Mouse (Mus musculus): ENCODE data around the gene Trim17. TPM values are rescaled to one million over a fixed set of nuclear protein-coding genes. Genes with fewer than 3 reads are reported as not detected.
A peak's percentile ranks its signal among the peaks of the same experiment; 100 is the strongest.

Trim17 gene
- polyA plus RNA-seq, 1 experiment from 2014 or later: 0.25 TPM

GRCm38 (mm10) chr11:58990794-58991193 is 36.3 kb downstream of the Trim17 start:
- H3K9me3 ChIP-seq (replicated peaks): no peaks in the 10 kb centered on the region
- H3K4me3 ChIP-seq: no peak overlapping the region
- 90% methylated on average over 9 of the region's 9 CpGs for WGBS
- no peak for DNase-seq (ENCODE audit: low spot score)
- H3K4me1 ChIP-seq: peaks cover 13% of the 10 kb centered on the region
- peaks cover 30% of the 10 kb centered on the region for H3K27me3 ChIP-seq (ENCODE audit: low read depth, poor library complexity, severe bottlenecking)
- peaks cover 57% of the 10 kb centered on the region for H3K36me3 ChIP-seq
- H3K27ac ChIP-seq (replicated peaks): no peak overlapping the region

DNA sequence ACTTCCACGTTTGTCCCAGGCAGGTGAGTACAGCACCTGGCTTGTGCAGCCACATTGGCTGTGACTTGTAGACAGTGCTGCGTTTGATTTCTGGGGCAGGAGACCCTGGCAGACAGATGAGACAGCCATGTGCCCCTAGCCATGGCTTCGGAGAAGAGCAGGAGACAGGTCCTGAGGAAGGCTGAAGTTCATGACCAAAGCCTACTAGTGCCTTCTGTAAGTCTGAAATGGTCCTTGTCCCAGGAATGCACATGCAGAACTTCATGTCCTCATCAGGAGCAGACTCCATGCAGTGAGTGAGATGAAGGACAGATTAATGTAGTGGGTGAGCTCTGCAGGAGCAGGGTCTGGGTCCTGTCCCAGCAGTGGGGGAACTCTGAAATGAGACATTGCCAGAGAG is 37.4 kb downstream of the Trim17 start:
- Histone ChIP-seq H3K4me1 (peaks cover 15% of the 10 kb centered on the region), H3K27ac (replicated peaks) (no peak overlapping the region), H3K9me3 (replicated peaks) (no peaks in the 10 kb centered on the region), H3K27me3 (ENCODE audit: low read depth, poor library complexity, severe bottlenecking) (peaks cover 41% of the 10 kb centered on the region), H3K36me3 (peaks cover 46% of the 10 kb centered on the region), H3K4me3 (no peak overlapping the region)
- WGBS: 84% methylated on average over 3 of the region's 3 CpGs
- no peak for DNase-seq (ENCODE audit: low spot score)

- Histone ChIP-seq H3K36me3 (peaks cover 33% of the 10 kb centered on the region), H3K27ac (replicated peaks) (no peak overlapping the region), H3K4me3 (no peak overlapping the region), H3K4me1 (peaks cover 15% of the 10 kb centered on the region), H3K9me3 (replicated peaks) (no peaks in the 10 kb centered on the region), H3K27me3 (ENCODE audit: low read depth, poor library complexity, severe bottlenecking) (peaks cover 53% of the 10 kb centered on the region)
- no peak for DNase-seq (ENCODE audit: low spot score)
- 82% methylated on average over 6 of the region's 6 CpGs for WGBS
Measured at GRCm38 (mm10) chr11:58993091-58993670, 38.7 kb downstream of the Trim17 start.

- H3K36me3 ChIP-seq: peaks cover 21% of the 10 kb centered on the region
- peaks cover 55% of the 10 kb centered on the region for H3K27me3 ChIP-seq (ENCODE audit: low read depth, poor library complexity, severe bottlenecking)
- H3K4me3 ChIP-seq: peak overlapping the region; percentile 52
- H3K9me3 ChIP-seq (replicated peaks): no peaks in the 10 kb centered on the region
- H3K27ac ChIP-seq (replicated peaks): peak overlapping the region; percentile 57; the same call in 1 of the 2 replicates
- DNase-seq (ENCODE audit: low spot score): peak; percentile 63
- peaks cover 15% of the 10 kb centered on the region for H3K4me1 ChIP-seq
- under 1% methylated on average over 35 of the region's 35 CpGs for WGBS
Measured at GRCm38 (mm10) chr11:58994337-58994826, 39.9 kb downstream of the Trim17 start.

- H3K27me3 ChIP-seq (ENCODE audit: low read depth, poor library complexity, severe bottlenecking): peaks cover 55% of the 10 kb centered on the region
Measured at GRCm38 (mm10) chr11:58995061-58995806, 40.7 kb downstream of the Trim17 start.

DNA sequence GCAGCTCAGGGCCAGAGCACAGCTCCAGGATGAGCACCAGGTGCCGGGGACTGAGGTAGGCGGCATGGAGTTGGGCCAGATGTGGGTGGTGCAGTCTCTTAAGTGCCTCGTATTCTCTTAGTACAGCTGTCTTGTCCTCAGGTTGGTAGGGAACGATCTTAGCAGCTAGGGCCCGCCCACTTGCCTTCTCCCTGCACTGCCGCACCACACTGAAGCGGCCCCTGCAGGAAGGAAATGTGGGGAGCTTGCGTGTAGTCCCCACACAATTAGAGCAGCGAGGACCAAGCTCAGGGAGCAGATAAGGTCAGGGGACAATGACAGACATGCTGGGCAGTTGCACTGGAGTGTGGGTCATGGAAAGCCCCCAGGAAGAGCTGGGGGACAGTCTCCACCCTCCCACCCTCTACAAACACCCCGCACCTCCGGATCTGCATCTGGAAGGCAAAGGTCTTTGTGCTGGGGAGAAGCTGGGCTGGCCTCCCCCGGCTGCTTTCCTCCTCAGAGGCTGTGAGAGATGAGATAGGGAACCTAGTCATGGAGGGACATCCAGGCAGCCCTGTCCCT is 41.4 kb downstream of the Trim17 start:
- H3K27me3 ChIP-seq (ENCODE audit: low read depth, poor library complexity, severe bottlenecking): peaks cover 55% of the 10 kb centered on the region
- H3K36me3 ChIP-seq: peaks cover 6% of the 10 kb centered on the region
- 46% methylated on average over 12 of the region's 12 CpGs for WGBS
- H3K27ac ChIP-seq (replicated peaks): no peak overlapping the region
- DNase-seq (ENCODE audit: low spot score): no peak
- H3K4me3 ChIP-seq: no peak overlapping the region
- H3K9me3 ChIP-seq (replicated peaks): no peaks in the 10 kb centered on the region
- peaks cover 15% of the 10 kb centered on the region for H3K4me1 ChIP-seq

More at GRCm38 (mm10) chr11:58995061-58995806, 40.7 kb downstream of the Trim17 start:
- DNase-seq (ENCODE audit: low spot score): no peak
- no peak overlapping the region for H3K4me3 ChIP-seq
- WGBS: 77% methylated on average over 9 of the region's 9 CpGs
- H3K27ac ChIP-seq (replicated peaks): no peak overlapping the region
- H3K36me3 ChIP-seq: peaks cover 12% of the 10 kb centered on the region
- H3K9me3 ChIP-seq (replicated peaks): no peaks in the 10 kb centered on the region
- H3K4me1 ChIP-seq: peaks cover 15% of the 10 kb centered on the region

GRCm38 (mm10) chr11:58997541-58997940 is 43.1 kb downstream of the Trim17 start:
- H3K4me1 ChIP-seq: peaks cover 15% of the 10 kb centered on the region
- no peaks in the 10 kb centered on the region for H3K9me3 ChIP-seq (replicated peaks)
- no peak for DNase-seq (ENCODE audit: low spot score)
- H3K27ac ChIP-seq (replicated peaks): no peak overlapping the region
- no peak overlapping the region for H3K4me3 ChIP-seq
- H3K36me3 ChIP-seq: no peaks in the 10 kb centered on the region
- H3K27me3 ChIP-seq (ENCODE audit: low read depth, poor library complexity, severe bottlenecking): peaks cover 55% of the 10 kb centered on the region
- 88% methylated on average over 5 of the region's 5 CpGs for WGBS

DNA sequence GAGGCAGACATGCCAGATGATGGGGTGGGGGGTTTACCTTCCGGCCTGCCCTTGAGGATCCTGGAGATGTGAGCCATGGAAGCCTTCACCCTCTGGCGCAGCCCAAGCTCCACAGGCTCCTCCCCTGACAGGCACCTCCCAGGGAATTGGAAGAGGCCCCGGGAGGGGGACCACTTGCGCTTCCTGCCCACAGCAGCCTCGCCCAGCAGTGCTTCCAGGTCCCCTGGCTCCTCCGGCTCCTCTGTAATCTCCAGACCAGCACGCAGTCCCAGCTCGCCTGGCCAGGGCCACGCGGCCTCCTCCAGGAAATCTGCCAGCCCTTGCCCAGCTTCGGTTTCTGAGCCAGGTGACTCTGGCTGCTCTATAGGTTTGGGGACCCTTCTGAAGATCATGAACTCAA is 44.7 kb downstream of the Trim17 start:
- 65% methylated on average over 11 of the region's 11 CpGs for WGBS
- DNase-seq (ENCODE audit: low spot score): no peak
- no peak overlapping the region for H3K27ac ChIP-seq (replicated peaks)
- H3K27me3 ChIP-seq (ENCODE audit: low read depth, poor library complexity, severe bottlenecking): peaks cover 41% of the 10 kb centered on the region
- H3K36me3 ChIP-seq: no peaks in the 10 kb centered on the region
- no peak overlapping the region for H3K4me3 ChIP-seq
- peaks cover 12% of the 10 kb centered on the region for H3K4me1 ChIP-seq
- H3K9me3 ChIP-seq (replicated peaks): no peaks in the 10 kb centered on the region

- no peak overlapping the region for H3K27ac ChIP-seq (replicated peaks)
- H3K27me3 ChIP-seq (ENCODE audit: low read depth, poor library complexity, severe bottlenecking): peaks cover 34% of the 10 kb centered on the region
- H3K9me3 ChIP-seq (replicated peaks): no peaks in the 10 kb centered on the region
- DNase-seq (ENCODE audit: low spot score): no peak
- peaks cover 5% of the 10 kb centered on the region; the same call in 1 of the 2 replicates for H3K4me1 ChIP-seq
- no peaks in the 10 kb centered on the region for H3K36me3 ChIP-seq
- WGBS: 83% methylated on average over 6 of the region's 6 CpGs
- no peak overlapping the region for H3K4me3 ChIP-seq
Measured at GRCm38 (mm10) chr11:58999830-59000229, 45.3 kb downstream of the Trim17 start.

GRCm38 (mm10) chr11:59000635-59001034 is 46.1 kb downstream of the Trim17 start:
- Histone ChIP-seq H3K9me3 (replicated peaks) (no peaks in the 10 kb centered on the region), H3K36me3 (no peaks in the 10 kb centered on the region), H3K4me3 (no peak overlapping the region), H3K27ac (replicated peaks) (no peak overlapping the region), H3K4me1 (peaks cover 3% of the 10 kb centered on the region; the same call in 1 of the 2 replicates), H3K27me3 (ENCODE audit: low read depth, poor library complexity, severe bottlenecking) (peaks cover 26% of the 10 kb centered on the region)
- WGBS: 90% methylated on average over 21 of the region's 21 CpGs
- DNase-seq (ENCODE audit: low spot score): no peak

GRCm38 (mm10) chr11:59002327-59003079 is 48.0 kb downstream of the Trim17 start:
- no peak for DNase-seq (ENCODE audit: low spot score)
- 80% methylated on average over 7 of the region's 7 CpGs for WGBS
- Histone ChIP-seq H3K4me3 (no peak overlapping the region), H3K4me1 (no peaks in the 10 kb centered on the region), H3K9me3 (replicated peaks) (no peaks in the 10 kb centered on the region), H3K36me3 (no peaks in the 10 kb centered on the region), H3K27me3 (ENCODE audit: low read depth, poor library complexity, severe bottlenecking) (0 out of 2 replicates have a peak, but pooled peaks cover 8% of the 10 kb centered on the region), H3K27ac (replicated peaks) (no peak overlapping the region)

DNA sequence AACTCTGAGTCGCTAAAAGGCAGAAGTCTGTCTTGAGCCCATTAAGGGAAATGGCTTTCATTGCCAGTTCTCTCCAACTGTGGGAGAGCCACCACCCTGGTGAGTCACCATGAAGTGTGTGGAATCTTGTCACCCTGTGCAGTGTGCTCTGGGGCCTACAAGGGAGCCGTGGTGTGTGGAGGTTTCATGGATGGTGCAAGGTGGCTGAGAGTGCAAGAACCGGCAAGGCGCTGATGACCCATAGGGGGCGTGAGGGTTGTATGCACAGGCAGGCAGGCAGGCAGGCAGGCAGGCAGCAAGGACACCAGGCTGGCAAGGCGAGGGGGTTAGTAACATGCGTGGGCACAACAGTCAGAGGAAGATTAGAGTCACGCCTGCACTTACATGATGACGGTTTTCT is 60.6 kb downstream of the Trim17 start:
- Histone ChIP-seq H3K27ac (replicated peaks) (no peak overlapping the region), H3K9me3 (replicated peaks) (no peaks in the 10 kb centered on the region), H3K4me1 (no peaks in the 10 kb centered on the region), H3K4me3 (no peak overlapping the region), H3K36me3 (no peaks in the 10 kb centered on the region), H3K27me3 (ENCODE audit: low read depth, poor library complexity, severe bottlenecking) (no peaks in the 10 kb centered on the region)
- WGBS: 42% methylated on average over 9 of the region's 9 CpGs
- peak; percentile 43 for DNase-seq (ENCODE audit: low spot score)

Measured in midbrain, embryonic 10.5 days (tissue).